Mouse (Mus musculus) left cerebral cortex, adult 8-10 months (tissue): ENCODE data around the gene Rplp2. TPM values are rescaled to one million over a fixed set of nuclear protein-coding genes. Genes with fewer than 3 reads are reported as not detected.

Experiments
- DNase-seq, 2 experiments: peaks; one replicate each; pipeline ENCODE4 v3.0.0; 2022; ENCODE audit warnings: low spot score in 2 of 2
- total RNA-seq, 4 experiments: library from RNA; stranded (reverse); gene quantifications; 2 replicates each; pipeline ENCODE4 v1.2.4; 2022

Rplp2 gene
- total RNA-seq, 4 experiments from 2014 or later: 524 to 612 (median 563) TPM

- DNase-seq: no peak
Observed at GRCm38 (mm10) chr7:141481498-141482401, 34.6 kb downstream of the Rplp2 start.

DNA sequence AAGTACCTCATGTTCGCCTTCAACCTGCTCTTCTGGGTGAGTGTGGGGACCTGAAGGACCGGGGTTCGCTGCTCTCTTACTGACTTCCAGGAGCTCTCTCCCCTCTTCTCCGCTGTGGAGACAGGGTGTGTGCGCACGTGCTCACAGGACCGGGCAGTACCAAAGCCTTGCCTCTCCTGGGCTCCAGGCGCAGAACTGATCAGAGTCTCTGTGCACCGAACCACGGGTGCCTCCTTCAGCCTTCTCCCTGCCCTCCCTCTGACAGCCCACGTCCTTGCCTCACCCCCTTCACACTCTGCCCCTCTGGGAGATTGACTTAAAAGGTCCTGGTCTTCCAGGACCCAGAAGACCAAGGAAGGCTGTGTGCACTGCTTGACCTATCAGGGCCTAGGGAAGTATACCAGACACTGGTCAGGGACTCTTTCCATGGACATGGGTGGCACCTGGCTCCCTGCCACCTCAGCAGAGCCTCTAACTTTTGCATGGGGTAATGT, 35.4 kb downstream of the Rplp2 start:
- no peak for DNase-seq

- no peak for DNase-seq
Observed at GRCm38 (mm10) chr7:141483114-141483653, 36.0 kb downstream of the Rplp2 start.

DNA sequence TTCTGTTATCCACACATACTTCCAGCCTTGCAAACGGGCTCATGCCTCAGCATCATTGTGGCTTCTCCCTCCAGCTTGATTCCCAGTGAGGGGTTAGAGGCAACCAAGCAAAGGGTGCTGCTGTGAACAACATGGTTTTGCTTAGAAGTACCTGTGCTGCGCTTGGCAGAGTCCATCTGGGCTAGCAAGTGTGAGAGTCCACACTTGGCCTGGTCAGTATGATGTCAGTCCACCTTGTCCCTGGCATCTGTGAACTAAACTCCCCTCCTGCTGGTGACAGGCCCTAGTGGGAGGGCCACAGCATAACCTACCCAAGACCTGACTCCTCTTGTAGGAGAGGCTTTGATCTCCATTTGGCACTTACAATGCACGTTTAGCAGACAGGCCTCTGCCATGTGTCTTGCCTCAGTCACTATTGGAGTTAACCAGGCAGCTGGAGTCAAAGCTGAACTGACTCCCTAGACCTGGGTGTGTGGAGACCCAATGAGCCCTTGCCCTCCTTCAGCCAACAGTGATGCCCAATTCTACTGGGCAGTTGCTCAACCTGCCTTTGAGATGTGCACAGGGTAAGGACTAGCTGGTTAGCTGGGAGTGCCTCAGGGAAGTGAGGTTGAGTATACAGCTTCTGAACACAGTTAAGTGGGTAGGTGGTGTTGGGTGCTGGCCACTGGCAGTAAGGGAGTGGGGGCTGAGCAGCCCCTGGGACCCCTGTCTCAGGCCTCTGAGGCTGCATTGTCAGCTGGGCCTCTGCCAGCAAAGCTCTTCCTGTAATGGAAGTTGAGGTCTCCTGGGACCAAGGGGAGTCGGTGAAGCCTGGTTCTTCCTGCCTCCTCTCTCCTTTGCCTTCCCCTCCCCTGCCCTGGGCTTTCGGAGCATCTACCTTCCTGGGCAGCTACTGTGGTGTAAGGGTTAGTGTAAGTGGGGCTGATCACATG, 37.3 kb downstream of the Rplp2 start:
- no peak for DNase-seq

DNA sequence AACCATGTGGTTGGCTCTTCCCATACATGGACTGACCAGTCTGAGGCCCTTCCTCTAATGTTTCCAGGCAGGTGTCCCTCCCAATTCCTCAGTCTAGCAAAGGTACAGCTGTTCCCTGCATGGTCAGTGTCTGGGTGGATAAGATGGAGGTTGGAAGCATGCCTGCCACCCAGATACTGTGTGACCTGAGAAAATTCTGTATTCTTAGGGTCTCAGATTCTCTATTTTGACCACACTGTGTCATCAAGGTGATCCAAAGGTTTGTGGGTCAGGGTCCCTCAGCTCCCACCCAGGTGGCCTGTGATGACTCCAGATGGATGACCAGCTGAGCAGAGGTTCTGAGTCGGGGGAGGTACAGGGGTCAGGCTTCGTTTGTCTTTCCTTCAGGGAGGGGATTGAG, 38.0 kb downstream of the Rplp2 start:
- no peak for DNase-seq

GRCm38 (mm10) chr7:141485606-141486005, 38.4 kb downstream of the Rplp2 start:
- no peak for DNase-seq

GRCm38 (mm10) chr7:141486239-141486638, 39.1 kb downstream of the Rplp2 start:
- no peak for DNase-seq

DNA sequence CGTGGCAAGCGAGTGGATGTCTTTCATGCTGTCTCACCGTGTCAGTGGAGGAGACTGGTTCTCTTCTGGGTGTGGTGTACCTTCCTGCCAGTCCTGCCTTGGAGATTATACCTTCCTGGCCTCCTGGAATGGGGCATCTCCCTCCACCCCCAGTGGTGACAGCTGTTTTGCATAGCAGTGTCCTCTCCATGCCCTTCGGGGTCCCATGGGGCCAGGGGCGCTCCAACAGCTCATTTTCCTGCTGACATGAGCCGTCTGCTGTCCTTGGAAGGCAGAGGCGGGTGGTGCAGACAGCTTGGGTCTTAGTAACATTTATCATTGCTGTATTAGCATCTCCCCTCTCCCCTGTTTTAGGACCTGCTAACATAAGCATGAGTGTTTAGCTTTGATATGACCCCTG, 40.0 kb downstream of the Rplp2 start:
- no peak for DNase-seq

DNA sequence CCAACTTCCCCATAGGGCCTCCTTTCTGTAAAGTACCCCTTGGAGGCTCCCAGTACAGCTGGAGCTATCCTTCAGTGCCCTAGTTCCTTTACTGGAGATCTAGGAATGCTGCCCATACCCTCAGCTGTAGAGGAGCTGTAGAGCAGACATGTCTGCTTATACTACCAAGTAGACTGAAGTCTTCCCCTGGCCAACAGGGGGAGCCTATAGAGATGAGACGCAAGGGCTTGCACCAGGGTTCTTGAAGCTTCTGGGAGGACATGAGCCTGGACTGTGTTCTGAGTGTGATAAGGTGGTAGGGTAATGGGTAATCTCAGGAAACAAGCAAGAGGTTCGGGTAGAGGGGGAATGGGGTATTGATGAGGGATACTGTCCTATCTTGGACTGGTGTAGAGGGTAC, 44.0 kb downstream of the Rplp2 start:
- DNase-seq: no peak

DNA sequence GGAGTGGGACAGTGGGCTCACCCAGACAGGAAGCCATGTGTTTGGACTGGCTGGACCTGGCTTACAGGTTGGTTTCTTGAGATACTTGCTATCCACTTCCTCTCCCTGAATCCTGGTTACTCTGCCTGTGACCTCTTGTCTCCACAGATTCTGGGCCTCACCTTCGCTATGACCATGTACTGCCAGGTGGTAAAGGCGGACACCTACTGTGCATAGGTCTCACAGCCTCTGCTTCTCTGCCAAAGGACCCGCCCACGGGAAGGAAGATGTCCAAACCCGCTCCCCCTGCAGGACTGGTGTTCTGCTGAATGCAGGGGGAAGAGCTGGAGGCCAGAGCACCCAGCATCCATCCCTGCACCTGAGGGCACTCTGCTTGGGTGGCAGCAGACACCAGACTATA, 45.6 kb downstream of the Rplp2 start:
- DNase-seq: no peak

DNA sequence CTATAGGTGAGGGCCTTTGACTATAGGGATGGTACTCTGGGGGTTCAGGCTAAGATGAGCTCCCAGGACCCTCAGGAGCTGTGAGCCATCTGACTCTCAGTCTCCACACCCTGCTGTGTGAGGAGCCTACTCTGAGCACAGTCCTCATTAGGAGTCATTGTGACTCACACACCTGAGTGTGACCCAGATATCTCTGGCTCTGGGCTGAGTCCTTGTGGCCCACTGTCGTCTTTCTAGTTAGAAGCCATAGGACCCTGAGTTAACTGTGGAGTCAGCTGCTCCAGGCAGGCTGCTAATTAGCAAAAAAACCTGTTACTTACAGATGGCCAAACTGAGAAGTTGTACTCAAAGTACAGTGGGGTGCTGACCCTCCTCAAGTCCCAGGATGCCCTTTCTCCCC, 46.6 kb downstream of the Rplp2 start:
- no peak for DNase-seq

DNA sequence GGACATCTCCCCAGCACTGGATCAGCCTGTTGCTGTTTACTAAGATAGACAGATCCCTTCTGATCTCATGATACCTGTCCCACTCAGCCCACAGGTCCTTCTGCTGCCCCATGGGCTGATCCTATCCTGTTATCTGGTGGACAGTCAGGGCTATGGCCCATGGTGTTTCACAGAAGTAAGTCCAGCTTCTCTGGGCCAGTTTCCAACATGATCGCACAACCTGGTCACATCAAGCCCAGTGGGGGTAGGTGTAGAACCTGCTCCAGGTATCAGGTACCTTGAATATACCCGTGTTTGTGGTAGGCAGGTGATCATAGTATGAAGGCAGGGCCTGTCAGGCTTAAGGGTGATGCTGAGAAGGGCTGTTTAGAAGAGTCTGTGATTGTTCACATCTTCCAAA, 48.2 kb downstream of the Rplp2 start:
- no peak for DNase-seq

- no peak for DNase-seq
Observed at GRCm38 (mm10) chr7:141495940-141496339, 48.8 kb downstream of the Rplp2 start.

GRCm38 (mm10) chr7:141497600-141497999, 50.4 kb downstream of the Rplp2 start:
- DNase-seq: no peak

Other genes with a start within 250 kb of the Rplp2 start
- gene Lmntd2, start 233.3 kb upstream of the Rplp2 start, total RNA-seq: under 1 TPM in 2 of 4 experiments, not detected in 2; 0.17 to 0.25 TPM
- gene Rassf7, start 231.5 kb upstream of the Rplp2 start, total RNA-seq: 1 to 10 TPM in 3 of 4 experiments, under 1 TPM in 1; 0.89 to 2.7 (median 2.4) TPM
- 10 to 100 TPM; 65.7 to 76.5 (median 68.5) TPM for gene Phrf1, start 218.6 kb upstream of the Rplp2 start, total RNA-seq
- 1 to 10 TPM in 3 of 4 experiments, under 1 TPM in 1; 0.65 to 2.8 (median 1.7) TPM for gene Irf7, start 180.9 kb upstream of the Rplp2 start, total RNA-seq
- gene Cdhr5, start 170.6 kb upstream of the Rplp2 start, total RNA-seq: not detected
- gene Sct, start 168.2 kb upstream of the Rplp2 start, total RNA-seq: not detected
- gene Drd4, start 155.4 kb upstream of the Rplp2 start, total RNA-seq: under 1 TPM; 0.44 to 0.84 (median 0.50) TPM
- gene Deaf1, start 119.7 kb upstream of the Rplp2 start, total RNA-seq: 10 to 100 TPM; 57.2 to 76.6 (median 68.2) TPM
- gene Tmem80, start 119.6 kb upstream of the Rplp2 start, total RNA-seq: 10 to 100 TPM; 30.2 to 32.2 (median 30.6) TPM
- gene Eps8l2, start 108.5 kb upstream of the Rplp2 start, total RNA-seq: 1 to 10 TPM; 5.4 to 7.9 (median 6.4) TPM
- gene Taldo1, start 55.2 kb upstream of the Rplp2 start, total RNA-seq: 100 to 1,000 TPM in 3 of 4 experiments, 10 to 100 TPM in 1; 99.3 to 109 (median 106) TPM
- 10 to 100 TPM; 40.6 to 48.1 (median 44.6) TPM for gene Gatd1, start 33.2 kb upstream of the Rplp2 start, total RNA-seq
- 100 to 1,000 TPM; 286 to 326 (median 299) TPM for gene Cend1, start 17.9 kb upstream of the Rplp2 start, total RNA-seq
- 100 to 1,000 TPM; 245 to 266 (median 253) TPM for gene Slc25a22, start 9.5 kb upstream of the Rplp2 start, total RNA-seq
- 1 to 10 TPM in 3 of 4 experiments, under 1 TPM in 1; 0.88 to 2.5 (median 1.3) TPM for gene Pidd1, start 3.3 kb upstream of the Rplp2 start, total RNA-seq
- gene Pnpla2, start 7.8 kb downstream of the Rplp2 start, total RNA-seq: 10 to 100 TPM; 21.2 to 32.6 (median 27.2) TPM
- 1 to 10 TPM; 3.9 to 5.4 (median 4.4) TPM for gene Cracr2b, start 13.7 kb downstream of the Rplp2 start, total RNA-seq
- gene Cd151, start 20.0 kb downstream of the Rplp2 start, total RNA-seq: 10 to 100 TPM; 30.2 to 35.5 (median 33.4) TPM
- 10 to 100 TPM; 32.2 to 42.4 (median 33.2) TPM for gene Polr2l, start 27.8 kb downstream of the Rplp2 start, total RNA-seq
- gene Tspan4, start 27.9 kb downstream of the Rplp2 start, total RNA-seq: 10 to 100 TPM; 17.6 to 28.0 (median 23.9) TPM
- 10 to 100 TPM; 66.8 to 72.6 (median 69.2) TPM for gene Chid1, start 92.5 kb downstream of the Rplp2 start, total RNA-seq
- 100 to 1,000 TPM; 188 to 206 (median 202) TPM for gene Ap2a2, start 114.8 kb downstream of the Rplp2 start, total RNA-seq
- not detected for gene Muc6, start 207.9 kb downstream of the Rplp2 start, total RNA-seq
- 1 to 10 TPM in 1 of 4 experiments, under 1 TPM in 3; 0.28 to 1.2 (median 0.50) TPM for gene Muc2, start 243.0 kb downstream of the Rplp2 start, total RNA-seq